Mouse (Mus musculus) lung, adult 18-20 months (tissue): ENCODE data around the gene Tlx3.

Experiments
- DNase-seq, 2 experiments: peaks; one replicate each; pipeline ENCODE4 v3.0.0; 2022; ENCODE audit warnings: mixed read lengths in 2 of 2

Tlx3 gene

DNA sequence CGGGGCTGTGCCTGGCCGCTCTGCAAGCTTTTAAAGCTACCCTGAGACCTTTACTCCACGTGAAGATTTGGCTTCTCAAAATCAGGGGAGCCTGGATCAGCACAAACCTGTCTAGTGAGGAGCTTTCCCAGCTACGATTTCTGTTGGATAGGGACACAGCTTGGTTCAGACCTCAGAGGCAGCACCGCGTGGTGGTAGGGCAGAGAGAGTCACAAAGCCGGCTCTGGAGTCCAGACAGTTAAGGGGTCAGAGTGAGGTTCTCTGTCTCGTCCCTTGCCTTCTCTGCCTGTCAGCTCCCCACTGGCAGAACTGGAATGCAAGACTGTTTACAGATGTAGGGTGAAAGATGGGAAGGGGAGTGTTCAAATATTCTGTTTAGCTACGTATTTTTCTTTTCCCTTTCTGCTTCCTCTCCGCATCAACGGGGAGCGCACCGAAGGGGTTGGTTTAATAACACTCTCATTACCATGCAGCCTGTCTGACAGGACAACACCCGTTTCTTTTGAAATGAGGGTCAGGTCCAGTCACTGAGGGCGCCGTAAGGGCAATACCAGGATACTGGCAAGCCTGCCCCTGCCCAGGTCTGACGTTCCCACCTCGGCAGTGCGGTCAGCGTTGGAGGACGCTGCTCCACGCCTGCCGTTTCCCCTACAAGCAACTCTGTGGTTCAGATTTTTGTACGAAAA is 6.8 kb downstream of the Tlx3 start:
- DNase-seq = no peak

DNA sequence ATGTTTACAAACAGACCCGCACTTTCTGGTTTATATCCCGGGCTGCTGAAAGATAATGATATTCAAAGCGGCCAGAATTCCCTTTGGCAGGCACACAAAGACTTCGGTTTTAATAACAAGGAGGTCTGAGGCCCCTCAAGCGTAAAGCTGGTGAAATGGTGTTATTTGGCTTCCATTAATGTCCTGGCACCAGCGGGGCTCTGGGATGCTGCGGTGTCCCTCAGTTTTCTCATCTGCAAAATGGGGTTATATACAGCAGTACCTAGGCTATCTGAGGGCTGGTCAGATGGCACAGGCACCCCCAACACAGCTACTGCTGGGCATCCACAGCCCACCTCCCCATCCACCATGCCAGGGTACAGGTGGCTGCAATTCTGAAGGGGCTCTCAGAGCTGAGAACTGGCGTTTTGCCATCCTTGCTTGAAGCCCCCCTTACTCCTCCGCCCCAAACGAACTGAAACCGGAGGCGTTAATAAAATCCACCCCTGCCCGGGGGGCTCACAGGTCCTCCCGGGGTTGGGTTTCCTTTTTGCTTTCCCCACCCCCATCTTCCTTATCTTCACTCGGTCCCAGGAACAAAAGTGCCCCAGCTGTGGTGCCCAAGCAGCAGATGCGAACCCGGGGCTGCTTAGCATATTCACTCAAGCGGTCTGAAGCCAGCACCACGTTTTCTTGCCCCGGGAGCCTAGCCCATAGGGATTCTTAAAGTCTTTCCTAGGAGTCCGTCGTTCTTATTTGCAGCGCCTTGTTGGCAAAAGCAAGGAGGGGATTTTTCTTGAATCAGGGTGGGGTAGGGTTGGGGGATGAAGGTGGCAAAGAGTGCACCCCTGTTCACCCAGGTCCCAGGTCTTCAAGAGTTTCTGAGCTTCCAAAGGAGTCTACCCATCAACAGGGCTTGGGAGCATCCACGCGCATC is 7.6 kb downstream of the Tlx3 start:
- no peak for DNase-seq

GRCm38 (mm10) chr11:33195061-33195460 is 8.3 kb downstream of the Tlx3 start:
- no peak for DNase-seq

DNA sequence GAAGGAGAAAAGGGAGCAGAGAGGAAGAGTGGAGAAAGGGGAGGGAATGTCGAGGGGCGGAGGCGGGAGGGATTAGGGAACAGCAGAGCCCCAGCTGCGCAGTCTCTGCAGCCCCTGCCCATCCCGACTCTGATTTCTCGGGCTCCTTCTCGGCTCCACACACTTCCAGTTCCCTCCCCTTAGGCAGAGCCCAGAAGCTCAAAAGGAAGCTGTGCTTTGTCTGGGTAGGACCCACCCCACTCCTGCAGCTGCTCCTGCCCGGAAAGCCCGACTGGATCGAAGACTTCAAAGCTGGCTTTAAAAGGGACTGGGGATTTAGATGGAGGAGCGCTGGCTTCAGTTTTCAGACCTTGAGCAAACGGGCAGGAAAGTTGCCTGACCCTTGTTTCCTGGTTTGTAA is 9.7 kb downstream of the Tlx3 start:
- no peak for DNase-seq

DNA sequence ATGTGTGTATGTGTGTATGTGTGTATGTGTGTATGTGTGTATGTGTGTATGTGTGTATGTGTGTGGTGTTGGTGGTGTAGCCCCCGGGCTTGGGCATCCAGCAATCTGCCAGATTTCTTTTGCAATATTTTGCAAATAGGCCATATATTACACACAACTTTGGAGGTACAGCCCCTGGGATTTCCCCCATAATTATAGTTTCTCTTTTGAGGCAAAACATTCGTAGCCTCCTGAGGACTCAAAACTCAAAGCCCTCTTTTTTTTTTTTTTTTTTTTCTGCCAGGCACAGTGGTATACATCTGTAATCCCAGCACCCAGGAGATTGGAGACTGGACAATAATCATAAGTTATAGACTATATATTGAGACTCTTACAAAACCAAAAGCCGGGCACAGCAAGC is 21.6 kb downstream of the Tlx3 start:
- no peak for DNase-seq

- DNase-seq = no peak
Measured at GRCm38 (mm10) chr11:33180701-33181116, 22.7 kb downstream of the Tlx3 start.

- DNase-seq = no peak
Measured at GRCm38 (mm10) chr11:33179802-33180201, 23.6 kb downstream of the Tlx3 start.

GRCm38 (mm10) chr11:33176525-33177245 is 26.7 kb downstream of the Tlx3 start:
- DNase-seq = peak in 1 of 2 experiments; percentile 10

DNA sequence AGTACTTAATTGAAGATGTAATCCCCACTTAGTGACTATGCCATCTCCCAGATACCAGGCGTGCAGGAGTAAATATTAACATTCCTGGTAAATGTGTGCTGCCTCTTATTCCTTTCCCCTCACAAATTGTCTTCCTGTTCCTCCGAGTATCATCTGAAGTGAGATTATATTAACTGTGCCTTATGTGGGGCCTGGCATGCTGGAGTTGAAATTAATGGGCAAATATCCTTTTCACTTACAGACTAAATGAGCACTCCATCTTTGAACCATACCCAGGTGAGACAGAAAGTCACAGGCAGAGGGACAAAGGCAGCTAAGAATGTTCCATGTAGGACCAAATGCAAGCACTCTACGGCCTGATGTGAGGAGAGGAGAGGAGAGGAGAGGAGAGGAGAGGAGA is 27.6 kb downstream of the Tlx3 start:
- no peak for DNase-seq

- DNase-seq = peak; percentile 35 to 36
Measured at GRCm38 (mm10) chr11:33170489-33170888, 32.9 kb downstream of the Tlx3 start.

DNA sequence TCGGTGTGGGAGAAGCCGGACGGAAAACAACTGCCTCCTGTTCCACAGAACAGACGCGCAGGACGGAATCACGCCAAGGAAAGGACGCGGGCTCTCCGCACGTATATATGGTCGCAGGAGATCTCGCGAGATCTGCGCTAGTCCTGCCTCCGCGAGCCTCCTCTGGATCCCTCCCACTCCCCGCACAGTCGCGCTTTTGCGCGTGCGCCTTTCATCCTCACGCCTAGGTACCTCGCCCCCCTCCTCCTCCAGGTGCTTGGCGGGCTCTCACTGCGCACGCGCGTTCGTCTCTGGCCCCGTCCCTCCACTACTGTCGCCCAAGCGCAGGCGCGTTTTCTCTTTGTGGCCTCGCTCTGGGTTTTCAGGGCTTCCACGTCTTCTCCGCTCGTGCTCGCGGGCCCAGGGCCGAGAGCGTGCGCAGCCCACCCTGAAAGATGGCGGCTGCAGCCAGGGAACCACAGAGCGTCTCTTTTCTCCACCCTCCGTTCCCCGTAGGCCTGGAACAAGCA is 40.3 kb downstream of the Tlx3 start, which contains the start of gene Npm1:
Npm1 (minus strand) TSS at position 209 of the 509 bp plus-strand sequence.
- DNase-seq = peak; percentile 99

DNA sequence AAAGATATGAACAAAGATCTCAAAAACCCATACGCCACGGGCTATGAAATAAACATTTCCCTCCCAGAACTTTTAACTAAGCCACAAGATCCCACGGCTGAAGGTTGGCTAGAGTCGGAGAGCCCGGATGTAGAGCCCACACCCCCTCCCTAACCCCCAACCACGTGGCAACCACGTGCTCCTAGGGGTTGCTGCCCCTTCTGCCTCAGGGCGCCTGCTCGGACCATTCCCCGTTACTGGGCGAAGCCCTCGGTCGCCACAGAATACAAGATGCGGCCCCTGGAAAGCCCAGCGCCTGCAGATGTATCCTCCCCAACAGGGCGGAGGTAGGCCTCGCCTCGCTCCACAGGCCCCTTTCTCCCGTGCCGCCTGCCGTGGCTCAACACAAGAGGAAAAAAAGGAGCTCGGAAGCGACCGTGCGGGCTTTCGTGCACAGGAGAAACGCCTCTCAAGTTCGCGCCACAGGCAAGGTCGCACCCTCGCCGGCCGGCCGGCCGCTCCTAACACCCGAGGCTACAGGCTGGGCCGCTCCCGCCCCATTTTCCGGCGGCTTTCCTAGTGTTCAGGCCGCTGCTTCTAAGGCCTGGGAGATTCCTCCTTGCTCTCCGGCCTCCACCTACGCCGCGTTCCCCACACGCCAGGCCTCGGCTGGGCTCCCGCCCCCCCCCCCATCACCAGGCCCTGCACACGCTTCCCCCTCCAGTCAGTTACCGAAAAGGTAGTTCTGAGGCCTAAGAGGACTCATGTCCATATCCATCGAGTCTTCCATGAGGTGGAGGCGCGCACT is 41.0 kb downstream of the Tlx3 start:
- peak; percentile 60 to 63 for DNase-seq

- no peak for DNase-seq
Measured at GRCm38 (mm10) chr11:33159741-33160140, 43.6 kb downstream of the Tlx3 start.

GRCm38 (mm10) chr11:33157453-33158196 is 45.8 kb downstream of the Tlx3 start:
- no peak for DNase-seq

DNA sequence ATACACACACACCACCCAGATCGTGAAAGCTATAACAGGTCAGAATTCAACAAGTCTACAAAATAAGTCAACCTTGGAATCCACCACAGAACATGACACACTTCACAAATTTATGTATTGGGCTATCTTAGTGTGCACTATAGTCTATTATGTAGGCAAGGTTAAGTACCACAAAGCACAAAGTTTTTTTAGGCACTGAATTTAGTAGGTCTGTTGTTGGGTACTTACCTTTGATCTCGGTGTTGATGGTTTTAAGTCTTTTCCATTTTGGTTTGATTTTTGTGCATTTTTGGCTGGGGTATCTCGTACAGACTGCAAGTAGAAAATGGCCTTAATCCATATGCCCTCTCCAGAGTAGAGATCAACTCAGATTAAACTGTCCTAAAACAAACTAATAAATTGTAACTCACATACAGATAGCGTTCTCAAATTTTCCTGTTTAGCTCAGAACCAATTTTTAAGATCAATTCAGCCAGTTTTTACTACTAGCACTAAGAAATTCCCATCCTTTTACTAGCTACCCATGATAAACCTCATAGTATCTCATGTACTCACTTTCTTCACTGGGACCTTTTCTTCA is 46.9 kb downstream of the Tlx3 start:
- no peak for DNase-seq

- no peak for DNase-seq
Measured at GRCm38 (mm10) chr11:33154459-33154858, 48.9 kb downstream of the Tlx3 start.

DNA sequence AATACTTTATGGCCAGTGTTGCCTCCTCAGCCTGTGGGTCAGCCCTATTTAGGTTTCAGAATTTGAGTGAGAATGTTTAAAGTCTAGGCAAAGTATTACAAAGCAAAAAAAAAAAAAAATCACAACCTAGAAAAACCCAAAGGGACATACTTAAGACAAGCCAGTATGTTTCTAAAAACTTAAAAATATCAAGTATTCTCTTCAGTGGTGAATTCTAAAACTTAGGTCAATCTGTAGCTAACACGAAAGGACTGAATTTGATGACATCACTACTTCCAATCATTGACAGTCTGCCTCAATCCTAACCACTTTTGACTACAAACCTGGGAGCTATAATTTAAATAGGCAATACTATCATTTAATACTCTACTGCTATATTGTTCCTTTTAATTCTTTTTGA is 50.4 kb downstream of the Tlx3 start:
- DNase-seq = no peak

DNA sequence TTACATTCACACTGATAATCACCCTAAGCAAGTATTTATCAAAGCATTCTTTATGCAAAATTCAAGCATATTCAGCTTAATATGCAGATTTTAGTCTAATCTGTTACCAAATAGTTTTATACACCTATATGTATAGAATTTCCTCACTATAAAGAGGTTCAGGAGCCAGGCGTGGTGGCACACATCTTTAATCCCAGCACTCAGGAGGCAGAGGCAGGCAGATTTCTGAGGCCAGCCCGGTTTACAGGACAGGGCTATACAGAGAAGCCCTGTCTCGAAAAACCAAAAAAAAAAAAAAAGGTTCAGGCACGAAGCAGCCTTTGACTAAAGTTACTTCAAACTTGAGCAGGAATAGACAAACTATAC is 51.6 kb downstream of the Tlx3 start:
- DNase-seq = no peak

- DNase-seq = no peak
Measured at GRCm38 (mm10) chr11:33151128-33151779, 52.1 kb downstream of the Tlx3 start.
